Mouse (Mus musculus) limb, embryonic 13.5 days (tissue): ENCODE measurements around the gene Cacna2d3. TPM values are rescaled to one million over a fixed set of nuclear protein-coding genes. Genes with fewer than 3 reads are reported as not detected.

Source experiments
- ATAC-seq: fragments of 200-750 bp; cut with Nextera tagmentation; 2 replicates; pipeline ENCODE4 v1.8.0; 2017; ENCODE audit warnings: low read depth, moderate number of reproducible peaks, moderate TSS enrichment; ENCODE audit not compliant: low FRiP score
- H3K27ac ChIP-seq: fragments of 300-500 bp; sonication (generic); 2 replicates; pipeline ENCODE4 v1.5.1; 2015; ENCODE audit warnings: inconsistent platforms, mild to moderate bottlenecking, moderate library complexity
- H3K27me3 ChIP-seq: fragments of 300-500 bp; sonication (generic); 2 replicates; pipeline ENCODE4 v1.6.1; 2015; ENCODE audit warnings: mild to moderate bottlenecking, inconsistent platforms
- H3K36me3 ChIP-seq: fragments of 300-500 bp; sonication (generic); 2 replicates; pipeline ENCODE4 v1.6.1; 2015; ENCODE audit warnings: inconsistent platforms, mild to moderate bottlenecking, moderate library complexity
- H3K4me1 ChIP-seq: fragments of 300-500 bp; sonication (generic); 2 replicates; pipeline ENCODE4 v1.6.1; 2015; ENCODE audit warnings: inconsistent platforms
- H3K4me2 ChIP-seq: fragments of 300-500 bp; sonication (generic); replicated peaks from 2 replicates; pipeline ENCODE4 v1.6.1; 2015; ENCODE audit warnings: inconsistent platforms, mild to moderate bottlenecking, moderate library complexity
- H3K4me3 ChIP-seq: fragments of 300-500 bp; sonication (generic); 2 replicates; pipeline ENCODE4 v1.5.1; 2015; ENCODE audit warnings: moderate library complexity, mild to moderate bottlenecking, inconsistent platforms
- H3K9ac ChIP-seq: fragments of 300-500 bp; sonication (generic); 2 replicates; pipeline ENCODE4 v1.6.1; 2015; ENCODE audit warnings: mild to moderate bottlenecking, inconsistent platforms
- H3K9me3 ChIP-seq: fragments of 300-500 bp; sonication (generic); 2 replicates; pipeline ENCODE4 v1.6.1; 2016; ENCODE audit warnings: inconsistent platforms
- WGBS: fragments of 180-500 bp; shearing (Covaris S2); methylation state at CpG from one replicate; pipeline ENCODE4 v1.1.7; 2015; 5-methylcytosine and 5-hydroxymethylcytosine counted together
- polyA plus RNA-seq: library from polyadenylated mRNA; unstranded; fragments of >200 nt; fragmentation: Nextera tagmentation; extraction: Ambion mirVana; gene quantifications from 2 replicates; pipeline ENCODE4 v1.2.1, GENCODE M21; 2015

Cacna2d3 gene
- polyA plus RNA-seq, 1 experiment from 2014 or later, result 5.3 TPM

- no peak for ATAC-seq
- Histone ChIP-seq H3K27ac (no peak overlapping the region), H3K4me3 (no peak overlapping the region), H3K9ac (no peak overlapping the region), H3K36me3 (no peaks in the 10 kb centered on the region), H3K4me1 (peaks cover 30% of the 10 kb centered on the region), H3K27me3 (no peaks in the 10 kb centered on the region), H3K9me3 (no peaks in the 10 kb centered on the region), H3K4me2 (no peak overlapping the region)
- 55% methylated on average over 2 of the region's 2 CpGs for WGBS
Observed at GRCm38 (mm10) chr14:29269816-29270215, 451.8 kb downstream of the Cacna2d3 start.

- ATAC-seq, result no peak
- H3K36me3 ChIP-seq, result no peaks in the 10 kb centered on the region
- no peak overlapping the region for H3K9ac ChIP-seq
- H3K27ac ChIP-seq, result no peak overlapping the region
- 39% methylated on average over 5 of the region's 5 CpGs for WGBS
- H3K4me2 ChIP-seq, result no peak overlapping the region
- H3K4me3 ChIP-seq, result no peak overlapping the region
- no peaks in the 10 kb centered on the region for H3K27me3 ChIP-seq
- peaks cover 30% of the 10 kb centered on the region for H3K4me1 ChIP-seq
- no peaks in the 10 kb centered on the region for H3K9me3 ChIP-seq
Observed at GRCm38 (mm10) chr14:29268609-29269008, 453.1 kb downstream of the Cacna2d3 start.

GRCm38 (mm10) chr14:29267233-29267874, 454.3 kb downstream of the Cacna2d3 start:
- H3K4me3 ChIP-seq, result no peak overlapping the region
- H3K36me3 ChIP-seq, result no peaks in the 10 kb centered on the region
- H3K9me3 ChIP-seq, result no peaks in the 10 kb centered on the region
- no peak overlapping the region for H3K4me2 ChIP-seq
- ATAC-seq, result peak; percentile 51
- WGBS, result 37% methylated on average over 5 of the region's 5 CpGs
- H3K27ac ChIP-seq, result no peak overlapping the region
- H3K4me1 ChIP-seq, result peaks cover 30% of the 10 kb centered on the region
- H3K9ac ChIP-seq, result no peak overlapping the region
- no peaks in the 10 kb centered on the region for H3K27me3 ChIP-seq

GRCm38 (mm10) chr14:29260621-29261020, 461.0 kb downstream of the Cacna2d3 start:
- no peaks in the 10 kb centered on the region for H3K36me3 ChIP-seq
- WGBS, result 80% methylated on average over 1 of the region's 1 CpGs
- no peak overlapping the region for H3K4me3 ChIP-seq
- H3K4me2 ChIP-seq, result no peak overlapping the region
- no peak overlapping the region for H3K27ac ChIP-seq
- no peaks in the 10 kb centered on the region for H3K4me1 ChIP-seq
- H3K9me3 ChIP-seq, result 0 out of 2 replicates have a peak, but pooled peaks cover 3% of the 10 kb centered on the region
- no peak for ATAC-seq
- H3K27me3 ChIP-seq, result no peaks in the 10 kb centered on the region
- H3K9ac ChIP-seq, result no peak overlapping the region

- ATAC-seq, result no peak
- Histone ChIP-seq H3K4me2 (no peak overlapping the region), H3K4me3 (no peak overlapping the region), H3K4me1 (peaks cover 7% of the 10 kb centered on the region), H3K9me3 (peaks cover 16% of the 10 kb centered on the region), H3K9ac (no peak overlapping the region), H3K27me3 (no peaks in the 10 kb centered on the region), H3K27ac (no peak overlapping the region), H3K36me3 (no peaks in the 10 kb centered on the region)
- WGBS, result 41% methylated on average over 2 of the region's 2 CpGs
Observed at GRCm38 (mm10) chr14:29243516-29243915, 478.1 kb downstream of the Cacna2d3 start.

- H3K36me3 ChIP-seq, result no peaks in the 10 kb centered on the region
- no peak overlapping the region for H3K4me2 ChIP-seq
- H3K4me1 ChIP-seq, result peaks cover 10% of the 10 kb centered on the region
- no peak; the same call in 1 of the 2 replicates for ATAC-seq
- no peak overlapping the region for H3K27ac ChIP-seq
- 0 out of 2 replicates have a peak, but pooled peaks cover 7% of the 10 kb centered on the region for H3K9me3 ChIP-seq
- no peaks in the 10 kb centered on the region for H3K27me3 ChIP-seq
- 30% methylated on average over 3 of the region's 3 CpGs for WGBS
- no peak overlapping the region for H3K4me3 ChIP-seq
- H3K9ac ChIP-seq, result no peak overlapping the region; the same call in 1 of the 2 replicates
Observed at GRCm38 (mm10) chr14:29238446-29238845, 483.2 kb downstream of the Cacna2d3 start.

GRCm38 (mm10) chr14:29228976-29229716, 492.5 kb downstream of the Cacna2d3 start:
- Histone ChIP-seq H3K36me3 (no peaks in the 10 kb centered on the region), H3K9ac (no peak overlapping the region), H3K4me2 (no peak overlapping the region), H3K27ac (no peak overlapping the region), H3K4me1 (peaks cover 16% of the 10 kb centered on the region), H3K4me3 (no peak overlapping the region), H3K9me3 (no peaks in the 10 kb centered on the region), H3K27me3 (no peaks in the 10 kb centered on the region)
- no peak for ATAC-seq
- 63% methylated on average over 19 of the region's 19 CpGs for WGBS

GRCm38 (mm10) chr14:29228471-29228870, 493.2 kb downstream of the Cacna2d3 start:
- peaks cover 16% of the 10 kb centered on the region for H3K4me1 ChIP-seq
- no peak overlapping the region for H3K4me3 ChIP-seq
- H3K27me3 ChIP-seq, result no peaks in the 10 kb centered on the region
- H3K36me3 ChIP-seq, result no peaks in the 10 kb centered on the region
- no peak overlapping the region for H3K27ac ChIP-seq
- ATAC-seq, result no peak
- no peaks in the 10 kb centered on the region for H3K9me3 ChIP-seq
- H3K4me2 ChIP-seq, result no peak overlapping the region
- no peak overlapping the region for H3K9ac ChIP-seq

GRCm38 (mm10) chr14:29227959-29228358, 493.7 kb downstream of the Cacna2d3 start:
- no peak overlapping the region for H3K4me2 ChIP-seq
- WGBS, result 75% methylated on average over 2 of the region's 2 CpGs
- no peak for ATAC-seq
- no peak overlapping the region for H3K9ac ChIP-seq
- H3K27me3 ChIP-seq, result no peaks in the 10 kb centered on the region
- H3K9me3 ChIP-seq, result no peaks in the 10 kb centered on the region
- H3K4me3 ChIP-seq, result no peak overlapping the region
- peaks cover 16% of the 10 kb centered on the region for H3K4me1 ChIP-seq
- no peak overlapping the region for H3K27ac ChIP-seq
- H3K36me3 ChIP-seq, result no peaks in the 10 kb centered on the region

GRCm38 (mm10) chr14:29225754-29226365, 495.8 kb downstream of the Cacna2d3 start:
- WGBS, result 25% methylated on average over 2 of the region's 2 CpGs
- Histone ChIP-seq H3K36me3 (no peaks in the 10 kb centered on the region), H3K27me3 (no peaks in the 10 kb centered on the region), H3K27ac (peak overlapping the region; percentile 16; the same call in 1 of the 2 replicates), H3K9me3 (no peaks in the 10 kb centered on the region), H3K4me3 (no peak overlapping the region), H3K9ac (no peak overlapping the region), H3K4me2 (no peak overlapping the region), H3K4me1 (peaks cover 16% of the 10 kb centered on the region)
- peak; percentile 71 for ATAC-seq

- Histone ChIP-seq H3K36me3 (no peaks in the 10 kb centered on the region), H3K9ac (no peak overlapping the region), H3K4me2 (no peak overlapping the region), H3K4me1 (peaks cover 16% of the 10 kb centered on the region), H3K27me3 (no peaks in the 10 kb centered on the region), H3K4me3 (no peak overlapping the region), H3K9me3 (no peaks in the 10 kb centered on the region), H3K27ac (no peak overlapping the region)
- ATAC-seq, result no peak
- 90% methylated on average over 1 of the region's 1 CpGs for WGBS
Observed at GRCm38 (mm10) chr14:29223012-29223411, 498.7 kb downstream of the Cacna2d3 start.

GRCm38 (mm10) chr14:29222191-29222882, 499.3 kb downstream of the Cacna2d3 start:
- Histone ChIP-seq H3K27ac (no peak overlapping the region), H3K9me3 (no peaks in the 10 kb centered on the region), H3K4me1 (peaks cover 16% of the 10 kb centered on the region), H3K4me3 (no peak overlapping the region), H3K9ac (no peak overlapping the region), H3K4me2 (no peak overlapping the region), H3K36me3 (no peaks in the 10 kb centered on the region), H3K27me3 (no peaks in the 10 kb centered on the region)
- ATAC-seq, result no peak
- WGBS, result 81% methylated on average over 4 of the region's 4 CpGs
